Mouse (Mus musculus): ENCODE data around the gene Misp.

DNA sequence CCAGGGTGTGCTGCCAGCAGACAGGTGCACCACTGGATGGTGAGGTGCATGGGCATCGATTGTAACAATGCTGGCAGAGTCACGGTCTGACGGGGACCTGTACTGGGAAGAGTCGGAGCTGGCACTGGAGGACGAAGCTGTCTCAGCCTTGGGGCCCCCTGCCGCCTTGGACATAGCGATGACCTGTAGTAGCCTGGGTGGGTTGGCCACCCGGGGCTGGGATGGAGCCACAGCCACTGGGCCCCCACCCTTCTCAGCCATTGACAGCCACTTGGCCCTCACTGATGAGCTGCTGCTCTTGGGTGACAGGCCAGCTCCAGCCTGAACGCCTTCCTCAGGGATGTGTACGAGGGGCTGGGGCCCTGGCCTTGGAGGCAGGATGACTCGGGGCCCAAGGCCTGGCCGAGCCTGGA lies 44.4 kb downstream of the Misp start:
- no peak for TF ChIP-seq CTCF (IDR thresholded peaks at IDR 0.05; ENCODE audit: borderline replicate concordance, insufficient read depth, low read depth, low read length)
- TF ChIP-seq POLR2A (IDR thresholded peaks at IDR 0.05; ENCODE audit: borderline replicate concordance, insufficient read depth, low read length): no peak

Data from cerebellum, adult 2 months (tissue).